Mouse (Mus musculus): Measurements from ENCODE around the gene Gtf2i.

Gtf2i gene

GRCm38 (mm10) chr5:134277109-134277508, 37.5 kb downstream of the Gtf2i start:
- DNase-seq (ENCODE audit: low read depth, low spot score): no peak

- DNase-seq (ENCODE audit: low read depth, low spot score): no peak
These were observed 39.0 kb downstream of the Gtf2i start for GRCm38 (mm10) chr5:134275556-134275955.

- DNase-seq (ENCODE audit: low read depth, low spot score): no peak
These were observed 39.5 kb downstream of the Gtf2i start for GRCm38 (mm10) chr5:134275021-134275420.

- DNase-seq (ENCODE audit: low read depth, low spot score): no peak
These were observed 40.8 kb downstream of the Gtf2i start for GRCm38 (mm10) chr5:134273761-134274160.

GRCm38 (mm10) chr5:134272761-134273160, 41.8 kb downstream of the Gtf2i start:
- DNase-seq (ENCODE audit: low read depth, low spot score): no peak

GRCm38 (mm10) chr5:134271421-134271820, 43.1 kb downstream of the Gtf2i start:
- DNase-seq (ENCODE audit: low read depth, low spot score): no peak

- DNase-seq (ENCODE audit: low read depth, low spot score): no peak
These were observed 44.0 kb downstream of the Gtf2i start for GRCm38 (mm10) chr5:134270566-134270965.

GRCm38 (mm10) chr5:134269751-134270150, 44.8 kb downstream of the Gtf2i start:
- no peak for DNase-seq (ENCODE audit: low read depth, low spot score)

GRCm38 (mm10) chr5:134268751-134269150, 45.8 kb downstream of the Gtf2i start:
- DNase-seq (ENCODE audit: low read depth, low spot score): no peak

GRCm38 (mm10) chr5:134266404-134266803, 48.2 kb downstream of the Gtf2i start:
- DNase-seq (ENCODE audit: low read depth, low spot score): no peak

- DNase-seq (ENCODE audit: low read depth, low spot score): no peak
These were observed 48.7 kb downstream of the Gtf2i start for GRCm38 (mm10) chr5:134265890-134266289.

GRCm38 (mm10) chr5:134260001-134260636, 54.4 kb downstream of the Gtf2i start:
- DNase-seq (ENCODE audit: low read depth, low spot score): no peak

GRCm38 (mm10) chr5:134258934-134259333, 55.6 kb downstream of the Gtf2i start:
- no peak for DNase-seq (ENCODE audit: low read depth, low spot score)

- no peak for DNase-seq (ENCODE audit: low read depth, low spot score)
These were observed 56.2 kb downstream of the Gtf2i start for GRCm38 (mm10) chr5:134258395-134258794.

- no peak for DNase-seq (ENCODE audit: low read depth, low spot score)
These were observed 57.1 kb downstream of the Gtf2i start for GRCm38 (mm10) chr5:134257349-134258031.

GRCm38 (mm10) chr5:134255294-134255693, 59.3 kb downstream of the Gtf2i start:
- DNase-seq (ENCODE audit: low read depth, low spot score): no peak

GRCm38 (mm10) chr5:134253806-134254205, 60.8 kb downstream of the Gtf2i start:
- DNase-seq (ENCODE audit: low read depth, low spot score): no peak

- no peak for DNase-seq (ENCODE audit: low read depth, low spot score)
These were observed 63.5 kb downstream of the Gtf2i start for GRCm38 (mm10) chr5:134251083-134251482.

GRCm38 (mm10) chr5:134250601-134251000, 64.0 kb downstream of the Gtf2i start:
- no peak for DNase-seq (ENCODE audit: low read depth, low spot score)

GRCm38 (mm10) chr5:134249245-134249649, 65.3 kb downstream of the Gtf2i start:
- no peak for DNase-seq (ENCODE audit: low read depth, low spot score)

- DNase-seq (ENCODE audit: low read depth, low spot score): no peak
These were observed 65.8 kb downstream of the Gtf2i start for GRCm38 (mm10) chr5:134248608-134249244.

GRCm38 (mm10) chr5:134246146-134246545, 68.4 kb downstream of the Gtf2i start:
- no peak for DNase-seq (ENCODE audit: low read depth, low spot score)

- DNase-seq (ENCODE audit: low read depth, low spot score): no peak
These were observed 69.7 kb downstream of the Gtf2i start for GRCm38 (mm10) chr5:134244890-134245289.

Data from brain, embryonic 18.5 days (tissue).